Mouse (Mus musculus) heart, adult 8-10 months (tissue): ENCODE measurements around the gene Cops7b. TPM values are rescaled to one million over a fixed set of nuclear protein-coding genes. Genes with fewer than 3 reads are reported as not detected.
"Not testable (repeated sequence)": the region's sequence is repeated elsewhere in the genome, so short reads cannot be mapped to it uniquely, and the experiment has no call there.

Source experiments
- DNase-seq: peaks from one replicate; pipeline ENCODE4 v3.0.0; 2022; ENCODE audit warnings: low spot score
- total RNA-seq, 4 experiments: library from RNA; stranded (reverse); gene quantifications; 2 replicates each; pipeline ENCODE4 v1.2.4; 2022

Gene Cops7b
- total RNA-seq: 10 to 100 TPM in 3 of 4 experiments, 1 to 10 TPM in 1; 9.4 to 11.0 (median 10.6) TPM

GRCm38 (mm10) chr1:86582451-86583096 lies at the start of gene Cops7b, which contains the start of gene Pde6d:
Gene Cops7b, plus strand, starts transcription at chr1:86582904.
Gene Pde6d, minus strand, starts transcription at chr1:86582629.
- DNase-seq: peak; percentile 99

- DNase-seq: no peak
These were observed 49.1 kb upstream of the Cops7b start for GRCm38 (mm10) chr1:86533411-86534130.

GRCm38 (mm10) chr1:86538383-86538782 lies 44.3 kb upstream of the Cops7b start:
- DNase-seq: no peak

GRCm38 (mm10) chr1:86539583-86539982 lies 43.1 kb upstream of the Cops7b start:
- DNase-seq: not testable (repeated sequence)

GRCm38 (mm10) chr1:86542584-86542983 lies 40.1 kb upstream of the Cops7b start:
- DNase-seq: no peak

GRCm38 (mm10) chr1:86546797-86547196 lies 35.9 kb upstream of the Cops7b start:
- no peak for DNase-seq

GRCm38 (mm10) chr1:86551299-86551698 lies 31.4 kb upstream of the Cops7b start:
- no peak for DNase-seq

- no peak for DNase-seq
These were observed 30.8 kb upstream of the Cops7b start for GRCm38 (mm10) chr1:86551877-86552276.

GRCm38 (mm10) chr1:86555665-86556064 lies 27.0 kb upstream of the Cops7b start:
- DNase-seq: no peak

- peak; percentile 54 for DNase-seq
These were observed 24.8 kb upstream of the Cops7b start for GRCm38 (mm10) chr1:86557872-86558271.

- peak; percentile 50 for DNase-seq
These were observed 23.5 kb upstream of the Cops7b start for GRCm38 (mm10) chr1:86559232-86559631.

GRCm38 (mm10) chr1:86562663-86563062 lies 20.0 kb upstream of the Cops7b start:
- no peak for DNase-seq

GRCm38 (mm10) chr1:86568409-86568808 lies 14.3 kb upstream of the Cops7b start:
- DNase-seq: no peak

- no peak for DNase-seq
These were observed 13.3 kb upstream of the Cops7b start for GRCm38 (mm10) chr1:86569292-86569860.

GRCm38 (mm10) chr1:86571381-86571780 lies 11.3 kb upstream of the Cops7b start:
- DNase-seq: no peak

- no peak for DNase-seq
These were observed 10.8 kb upstream of the Cops7b start for GRCm38 (mm10) chr1:86571941-86572340.

GRCm38 (mm10) chr1:86580426-86580825 lies 2.3 kb upstream of the Cops7b start:
- no peak for DNase-seq

GRCm38 (mm10) chr1:86581692-86582450 lies 833 bp upstream of the Cops7b start:
- no peak for DNase-seq

- no peak for DNase-seq
These were observed 1.0 kb downstream of the Cops7b start for GRCm38 (mm10) chr1:86583709-86584108.

GRCm38 (mm10) chr1:86586992-86587391 lies 4.3 kb downstream of the Cops7b start:
- peak; percentile 73 for DNase-seq

- no peak for DNase-seq
These were observed 11.8 kb downstream of the Cops7b start for GRCm38 (mm10) chr1:86594539-86594938.

GRCm38 (mm10) chr1:86595315-86595714 lies 12.6 kb downstream of the Cops7b start:
- no peak for DNase-seq
